Mouse (Mus musculus): ENCODE measurements at regions not wholly inside any gene's neighbourhood (a gene's known extent, or its start where the extent isn't known, plus 50 kb on each side); places are given as distances from the start of the nearest gene placed in this dataset.
"Not testable (repeated sequence)": the region's sequence is repeated elsewhere in the genome, so short reads cannot be mapped to it uniquely, and the experiment has no call there.

- H3K36me3 ChIP-seq (ENCODE audit: control insufficient read depth, insufficient read depth, low read length); H3K4me3 ChIP-seq (replicated peaks; ENCODE audit: low read length); H3K27ac ChIP-seq (ENCODE audit: low read length); H3K9me3 ChIP-seq (replicated peaks; ENCODE audit: control insufficient read depth, low read length); H3K9ac ChIP-seq (ENCODE audit: low read length); H3K4me1 ChIP-seq (ENCODE audit: control insufficient read depth, insufficient read depth, low read length); H3K4me2 ChIP-seq (ENCODE audit: low read depth, low read length); ATAC-seq (ENCODE audit: insufficient read depth, low FRiP score); H3K27me3 ChIP-seq (ENCODE audit: control insufficient read depth, insufficient read depth, low read length): not testable (repeated sequence)
- 87% methylated on average over 16 of the region's 16 CpGs for WGBS
These were observed 115.6 kb downstream of the Sec16b start for GRCm38 (mm10) chr1:157622156-157622555.

GRCm38 (mm10) chr1:157632586-157632985, 126.1 kb downstream of the Sec16b start:
- ATAC-seq (ENCODE audit: insufficient read depth, low FRiP score) = no peak
- Histone ChIP-seq H3K36me3 (ENCODE audit: control insufficient read depth, insufficient read depth, low read length) (no peaks in the 10 kb centered on the region), H3K27ac (ENCODE audit: low read length) (no peak overlapping the region)

GRCm38 (mm10) chr1:157633470-157633869, 126.9 kb downstream of the Sec16b start:
- ATAC-seq (ENCODE audit: insufficient read depth, low FRiP score) = no peak
- Histone ChIP-seq H3K4me1 (ENCODE audit: control insufficient read depth, insufficient read depth, low read length) (no peaks in the 10 kb centered on the region), H3K4me2 (ENCODE audit: low read depth, low read length) (no peak overlapping the region), H3K4me3 (replicated peaks; ENCODE audit: low read length) (no peak overlapping the region), H3K27ac (ENCODE audit: low read length) (no peak overlapping the region), H3K9me3 (replicated peaks; ENCODE audit: control insufficient read depth, low read length) (no peaks in the 10 kb centered on the region), H3K9ac (ENCODE audit: low read length) (no peak overlapping the region), H3K36me3 (ENCODE audit: control insufficient read depth, insufficient read depth, low read length) (no peaks in the 10 kb centered on the region), H3K27me3 (ENCODE audit: control insufficient read depth, insufficient read depth, low read length) (no peaks in the 10 kb centered on the region)
- 78% methylated on average over 6 of the region's 6 CpGs for WGBS

More at GRCm38 (mm10) chr1:157632586-157632985, 126.1 kb downstream of the Sec16b start:
- Histone ChIP-seq H3K9ac (ENCODE audit: low read length) (no peak overlapping the region), H3K9me3 (replicated peaks; ENCODE audit: control insufficient read depth, low read length) (no peaks in the 10 kb centered on the region), H3K4me2 (ENCODE audit: low read depth, low read length) (no peak overlapping the region), H3K27me3 (ENCODE audit: control insufficient read depth, insufficient read depth, low read length) (no peaks in the 10 kb centered on the region), H3K4me3 (replicated peaks; ENCODE audit: low read length) (no peak overlapping the region), H3K4me1 (ENCODE audit: control insufficient read depth, insufficient read depth, low read length) (no peaks in the 10 kb centered on the region)
- 70% methylated on average over 3 of the region's 3 CpGs for WGBS

GRCm38 (mm10) chr1:157635776-157636175, 129.2 kb downstream of the Sec16b start:
- Histone ChIP-seq H3K27ac (ENCODE audit: low read length) (no peak overlapping the region), H3K36me3 (ENCODE audit: control insufficient read depth, insufficient read depth, low read length) (no peaks in the 10 kb centered on the region), H3K4me3 (replicated peaks; ENCODE audit: low read length) (no peak overlapping the region), H3K27me3 (ENCODE audit: control insufficient read depth, insufficient read depth, low read length) (no peaks in the 10 kb centered on the region), H3K9ac (ENCODE audit: low read length) (no peak overlapping the region), H3K9me3 (replicated peaks; ENCODE audit: control insufficient read depth, low read length) (no peaks in the 10 kb centered on the region), H3K4me1 (ENCODE audit: control insufficient read depth, insufficient read depth, low read length) (no peaks in the 10 kb centered on the region), H3K4me2 (ENCODE audit: low read depth, low read length) (no peak overlapping the region)
- ATAC-seq (ENCODE audit: insufficient read depth, low FRiP score) = no peak
- 84% methylated on average over 6 of the region's 6 CpGs for WGBS

- H3K9me3 ChIP-seq (replicated peaks; ENCODE audit: control insufficient read depth, low read length) = no peaks in the 10 kb centered on the region
- no peak overlapping the region for H3K4me2 ChIP-seq (ENCODE audit: low read depth, low read length)
- no peak overlapping the region for H3K4me3 ChIP-seq (replicated peaks; ENCODE audit: low read length)
- WGBS = 83% methylated on average over 6 of the region's 6 CpGs
- H3K36me3 ChIP-seq (ENCODE audit: control insufficient read depth, insufficient read depth, low read length) = no peaks in the 10 kb centered on the region
- ATAC-seq (ENCODE audit: insufficient read depth, low FRiP score) = no peak
- H3K27me3 ChIP-seq (ENCODE audit: control insufficient read depth, insufficient read depth, low read length) = no peaks in the 10 kb centered on the region
- H3K27ac ChIP-seq (ENCODE audit: low read length) = no peak overlapping the region
- H3K4me1 ChIP-seq (ENCODE audit: control insufficient read depth, insufficient read depth, low read length) = no peaks in the 10 kb centered on the region
- H3K9ac ChIP-seq (ENCODE audit: low read length) = no peak overlapping the region
These were observed 137.0 kb downstream of the Sec16b start for GRCm38 (mm10) chr1:157643524-157643923.

GRCm38 (mm10) chr1:157645682-157646421, 139.3 kb downstream of the Sec16b start:
- no peak overlapping the region for H3K9ac ChIP-seq (ENCODE audit: low read length)
- H3K4me1 ChIP-seq (ENCODE audit: control insufficient read depth, insufficient read depth, low read length) = no peaks in the 10 kb centered on the region
- H3K36me3 ChIP-seq (ENCODE audit: control insufficient read depth, insufficient read depth, low read length) = no peaks in the 10 kb centered on the region
- WGBS = 79% methylated on average over 8 of the region's 8 CpGs
- no peak overlapping the region for H3K4me2 ChIP-seq (ENCODE audit: low read depth, low read length)
- H3K27ac ChIP-seq (ENCODE audit: low read length) = no peak overlapping the region
- H3K27me3 ChIP-seq (ENCODE audit: control insufficient read depth, insufficient read depth, low read length) = no peaks in the 10 kb centered on the region
- no peak for ATAC-seq (ENCODE audit: insufficient read depth, low FRiP score)
- H3K4me3 ChIP-seq (replicated peaks; ENCODE audit: low read length) = no peak overlapping the region
- H3K9me3 ChIP-seq (replicated peaks; ENCODE audit: control insufficient read depth, low read length) = no peaks in the 10 kb centered on the region

GRCm38 (mm10) chr1:157655446-157655845, 148.9 kb downstream of the Sec16b start:
- Histone ChIP-seq H3K4me2 (ENCODE audit: low read depth, low read length) (no peak overlapping the region), H3K27me3 (ENCODE audit: control insufficient read depth, insufficient read depth, low read length) (no peaks in the 10 kb centered on the region), H3K9ac (ENCODE audit: low read length) (no peak overlapping the region), H3K9me3 (replicated peaks; ENCODE audit: control insufficient read depth, low read length) (no peaks in the 10 kb centered on the region), H3K27ac (ENCODE audit: low read length) (no peak overlapping the region), H3K4me1 (ENCODE audit: control insufficient read depth, insufficient read depth, low read length) (no peaks in the 10 kb centered on the region), H3K4me3 (replicated peaks; ENCODE audit: low read length) (no peak overlapping the region), H3K36me3 (ENCODE audit: control insufficient read depth, insufficient read depth, low read length) (no peaks in the 10 kb centered on the region)
- ATAC-seq (ENCODE audit: insufficient read depth, low FRiP score) = no peak
- 72% methylated on average over 4 of the region's 4 CpGs for WGBS

GRCm38 (mm10) chr1:157669626-157670025, 163.1 kb downstream of the Sec16b start:
- no peaks in the 10 kb centered on the region for H3K36me3 ChIP-seq (ENCODE audit: control insufficient read depth, insufficient read depth, low read length)
- no peak overlapping the region for H3K27ac ChIP-seq (ENCODE audit: low read length)
- H3K4me1 ChIP-seq (ENCODE audit: control insufficient read depth, insufficient read depth, low read length) = no peaks in the 10 kb centered on the region
- no peak for ATAC-seq (ENCODE audit: insufficient read depth, low FRiP score)
- 86% methylated on average over 6 of the region's 6 CpGs for WGBS
- H3K27me3 ChIP-seq (ENCODE audit: control insufficient read depth, insufficient read depth, low read length) = no peaks in the 10 kb centered on the region
- no peaks in the 10 kb centered on the region for H3K9me3 ChIP-seq (replicated peaks; ENCODE audit: control insufficient read depth, low read length)
- H3K9ac ChIP-seq (ENCODE audit: low read length) = no peak overlapping the region
- H3K4me2 ChIP-seq (ENCODE audit: low read depth, low read length) = no peak overlapping the region
- no peak overlapping the region for H3K4me3 ChIP-seq (replicated peaks; ENCODE audit: low read length)

- H3K27me3 ChIP-seq (ENCODE audit: control insufficient read depth, insufficient read depth, low read length) = no peaks in the 10 kb centered on the region
- no peak overlapping the region for H3K4me3 ChIP-seq (replicated peaks; ENCODE audit: low read length)
- no peak overlapping the region for H3K27ac ChIP-seq (ENCODE audit: low read length)
- H3K9ac ChIP-seq (ENCODE audit: low read length) = no peak overlapping the region
- no peak overlapping the region for H3K4me2 ChIP-seq (ENCODE audit: low read depth, low read length)
- no peaks in the 10 kb centered on the region for H3K4me1 ChIP-seq (ENCODE audit: control insufficient read depth, insufficient read depth, low read length)
- ATAC-seq (ENCODE audit: insufficient read depth, low FRiP score) = no peak
- H3K9me3 ChIP-seq (replicated peaks; ENCODE audit: control insufficient read depth, low read length) = no peaks in the 10 kb centered on the region
- 21% methylated on average over 7 of the region's 7 CpGs for WGBS
- no peaks in the 10 kb centered on the region for H3K36me3 ChIP-seq (ENCODE audit: control insufficient read depth, insufficient read depth, low read length)
These were observed 177.8 kb downstream of the Sec16b start for GRCm38 (mm10) chr1:157684356-157684755.

Measured in stomach, embryonic 16.5 days (tissue).